Mouse (Mus musculus) megakaryocyte, adult 5-6 weeks (primary cell): ENCODE measurements at regions not wholly inside any gene's neighbourhood (a gene's known extent, or its start where the extent isn't known, plus 50 kb on each side); places are given as distances from the start of the nearest gene placed in this dataset.

Experiments
- ATAC-seq: 2 replicates; pipeline ENCODE4 v1.8.0; 2016; ENCODE audit warnings: mild to moderate bottlenecking, inconsistent platforms; ENCODE audit not compliant: poor library complexity, severe bottlenecking

- no peak for ATAC-seq
Measured at GRCm38 (mm10) chr3:130888587-130888986, 158.4 kb upstream of the Rpl34 start.

DNA sequence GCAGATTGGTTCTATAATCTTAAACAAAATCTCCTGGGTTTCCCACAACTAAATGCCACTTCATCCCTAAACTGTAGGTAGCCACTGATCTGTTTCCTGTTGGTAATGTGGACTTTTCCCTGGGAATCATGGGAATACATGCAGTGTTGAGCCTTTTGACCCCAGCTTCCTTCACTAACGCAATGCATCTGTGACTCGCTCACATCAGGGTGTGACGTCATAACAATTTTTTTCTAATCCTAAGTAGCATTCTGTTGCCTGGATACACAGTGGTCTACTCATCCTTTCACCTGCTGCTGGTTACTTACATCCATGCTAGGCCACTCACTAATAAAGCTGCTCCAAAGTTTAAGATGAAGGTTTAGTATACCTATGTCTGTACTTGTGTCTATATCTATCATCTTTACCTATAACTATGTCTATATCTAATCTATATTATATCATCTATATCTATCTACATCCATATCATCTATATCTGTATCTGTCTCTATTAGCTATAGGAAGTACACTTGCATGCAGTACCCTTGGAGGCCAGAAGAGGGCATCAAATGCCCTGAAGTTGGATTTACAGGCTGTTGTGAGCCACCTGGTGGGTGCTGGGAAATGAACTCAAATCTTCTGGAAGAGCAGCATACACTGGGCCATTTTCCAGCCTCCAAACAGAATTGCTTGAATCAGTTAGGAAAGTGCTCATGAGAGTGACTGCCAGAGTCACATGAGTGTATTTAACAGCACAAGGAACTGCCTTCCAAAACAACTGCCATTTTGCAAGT, 157.5 kb upstream of the Rpl34 start:
- ATAC-seq, result peak; percentile 63

DNA sequence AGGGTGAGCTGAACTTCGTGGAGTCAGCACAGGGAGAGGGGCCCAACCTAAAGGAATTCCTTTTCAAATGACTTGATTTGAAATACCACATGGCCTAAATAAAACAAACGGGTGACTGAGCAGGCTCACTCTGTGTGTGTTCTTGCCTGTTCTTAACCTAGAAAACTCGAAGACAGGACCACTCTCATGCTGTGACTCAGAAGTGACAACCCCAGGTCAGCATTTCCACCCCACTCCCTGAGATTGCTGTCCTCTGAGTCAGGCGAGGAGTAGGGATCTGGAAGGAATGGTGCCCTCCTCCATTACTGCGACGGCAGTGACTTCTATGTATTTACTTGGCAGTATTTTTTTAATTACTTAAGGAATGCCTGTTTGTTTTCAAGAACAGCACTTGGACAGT, 155.8 kb upstream of the Rpl34 start:
- no peak for ATAC-seq

- ATAC-seq, result no peak
Measured at GRCm38 (mm10) chr3:130884393-130884792, 154.2 kb upstream of the Rpl34 start.

DNA sequence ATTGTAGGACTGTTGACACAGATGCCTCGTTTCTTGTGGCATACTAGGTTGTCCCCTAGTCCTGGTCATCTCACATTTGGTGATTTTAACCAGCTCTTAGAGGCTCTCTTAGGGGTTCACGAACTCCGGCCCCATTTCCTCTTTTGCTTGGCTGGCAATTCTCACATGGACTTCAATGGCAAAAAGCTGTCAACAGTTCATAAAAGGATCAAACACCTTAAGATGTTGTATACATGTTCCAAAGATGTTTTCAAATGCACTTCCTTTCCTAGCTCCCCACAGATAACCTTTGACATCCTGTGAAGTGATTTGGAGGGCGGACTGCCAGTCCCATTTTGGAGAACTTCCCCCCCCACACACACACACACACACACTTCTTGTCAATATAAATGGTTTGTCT, 153.7 kb upstream of the Rpl34 start:
- no peak for ATAC-seq

DNA sequence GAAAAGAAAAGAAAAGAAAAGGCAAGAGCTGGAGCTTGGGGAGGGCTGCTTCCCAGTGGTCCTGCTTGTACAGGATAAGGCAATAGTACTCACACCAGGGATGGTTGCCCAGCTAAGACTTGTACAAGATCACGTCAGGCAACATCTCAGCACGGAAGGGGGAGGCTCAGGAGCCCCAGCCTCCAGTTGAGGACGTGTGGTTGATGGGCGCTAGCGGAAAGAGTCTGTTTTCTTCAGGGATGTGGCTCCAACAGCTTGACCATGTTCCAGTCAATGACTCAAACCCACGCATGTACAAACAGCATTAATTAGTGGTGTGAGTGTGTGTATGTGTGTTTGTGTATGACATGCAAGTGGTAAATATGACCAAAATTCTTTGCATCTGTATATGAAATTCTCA, 153.1 kb upstream of the Rpl34 start:
- no peak for ATAC-seq

DNA sequence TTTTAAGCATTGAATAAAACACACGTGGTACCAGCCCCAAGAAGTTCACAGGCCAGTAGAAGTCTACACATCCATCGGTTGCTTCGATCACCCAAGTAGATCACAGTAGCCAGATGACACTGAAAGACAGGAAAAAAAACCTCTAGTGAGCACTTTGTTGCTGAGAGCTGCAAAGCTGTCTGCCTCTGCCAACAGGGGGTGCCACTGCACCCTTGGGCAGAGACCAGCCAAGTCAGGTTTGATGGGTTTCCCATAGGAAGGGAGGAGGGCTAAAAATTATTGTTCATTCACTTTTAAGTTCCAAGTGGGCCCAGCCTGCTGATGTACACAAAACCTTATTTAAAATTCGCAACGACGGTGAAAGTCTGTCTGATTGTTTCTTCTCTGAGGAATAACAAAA, 150.3 kb upstream of the Rpl34 start:
- no peak for ATAC-seq

DNA sequence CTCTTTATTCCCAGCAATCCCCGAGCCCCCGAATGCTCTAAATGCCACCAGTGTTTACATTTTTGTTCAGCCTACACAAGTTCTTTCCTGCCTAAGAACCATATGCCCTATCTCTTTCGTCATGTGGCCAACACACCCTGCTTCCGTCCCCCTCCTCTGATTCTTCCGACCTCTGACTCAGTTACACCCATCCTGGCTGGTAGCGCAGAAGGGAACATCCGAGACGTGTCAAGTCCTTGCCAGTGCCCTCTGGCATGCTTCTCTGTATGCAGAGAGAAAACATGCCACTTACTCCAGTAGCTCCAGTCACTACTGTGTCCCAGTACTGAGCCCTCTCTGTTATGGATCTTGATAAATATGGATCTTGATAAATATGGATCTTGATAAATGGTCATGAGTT, 149.3 kb upstream of the Rpl34 start:
- ATAC-seq, result no peak

DNA sequence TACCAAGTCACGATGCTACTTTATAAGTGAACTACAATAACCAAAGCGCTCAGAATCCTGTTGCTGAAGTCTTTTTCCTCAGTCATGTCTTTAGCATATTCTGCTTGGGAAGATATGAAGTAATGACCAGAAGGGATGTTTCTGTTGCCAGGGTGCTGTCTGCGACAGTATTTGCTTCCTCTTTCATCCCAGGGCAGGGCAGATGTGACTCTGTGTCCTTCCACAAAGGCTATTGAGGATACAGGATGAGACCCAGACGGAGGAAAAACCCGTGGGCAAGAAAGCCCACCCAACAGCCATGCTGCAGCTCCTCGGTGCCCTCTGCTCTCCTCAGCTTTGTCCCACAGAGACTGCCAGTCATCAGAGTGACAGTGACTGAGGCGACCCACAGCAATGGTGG, 148.6 kb upstream of the Rpl34 start:
- ATAC-seq, result peak; percentile 78

GRCm38 (mm10) chr3:130877981-130878380, 147.8 kb upstream of the Rpl34 start:
- no peak for ATAC-seq

GRCm38 (mm10) chr3:130873745-130874144, 143.5 kb upstream of the Rpl34 start:
- ATAC-seq, result peak; percentile 98

DNA sequence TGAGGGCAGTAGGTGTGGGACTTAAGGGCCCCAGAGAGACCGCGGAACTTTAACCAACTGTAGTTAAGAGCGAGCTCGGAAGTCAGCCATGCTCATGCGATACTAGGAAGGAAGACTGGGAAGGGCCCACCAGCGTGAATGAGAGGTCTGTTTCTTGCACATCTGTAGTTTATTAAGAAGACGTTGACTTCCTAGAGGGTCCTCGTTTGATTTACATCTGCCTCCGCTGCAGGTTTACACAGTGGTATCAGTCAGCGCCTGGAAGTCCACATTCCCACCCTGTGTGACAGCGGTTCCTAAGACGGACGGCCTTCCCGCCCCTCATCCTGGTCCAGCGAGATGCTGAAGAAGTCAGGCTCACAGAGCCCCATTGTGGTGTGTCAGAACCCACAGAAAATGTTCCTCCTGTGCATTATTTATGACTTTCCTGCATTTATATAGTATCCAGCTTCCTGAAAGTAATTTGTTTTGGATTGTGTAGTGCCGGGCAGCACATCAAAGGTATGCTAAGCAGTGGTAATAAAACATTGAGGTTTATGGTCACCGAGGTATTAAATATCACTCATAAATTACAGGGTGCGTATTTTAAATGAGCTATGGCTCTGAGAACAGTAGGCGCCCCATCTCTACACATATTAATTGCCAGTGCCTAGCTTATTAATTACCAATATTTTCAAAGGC, 136.9 kb upstream of the Rpl34 start:
- no peak for ATAC-seq

DNA sequence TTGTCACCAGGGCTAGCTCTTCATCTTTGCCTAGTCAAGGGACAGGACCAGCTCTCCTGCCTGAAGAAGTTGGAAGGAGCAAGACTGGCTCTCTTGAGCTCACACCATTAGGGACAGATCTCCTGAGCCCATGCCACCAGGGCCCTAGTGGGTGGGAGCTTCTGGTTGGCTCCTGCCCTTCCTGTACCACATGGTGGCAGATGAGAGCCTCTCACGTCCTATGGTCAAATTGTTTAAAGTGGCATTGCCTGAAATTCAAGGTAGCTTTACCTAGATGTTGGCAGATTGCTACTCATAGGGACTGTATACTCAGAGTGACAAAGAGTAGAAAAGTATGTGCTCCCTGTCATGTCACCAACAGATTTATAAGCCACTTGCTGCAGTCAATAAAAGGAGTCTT, 134.6 kb upstream of the Rpl34 start:
- ATAC-seq, result no peak

DNA sequence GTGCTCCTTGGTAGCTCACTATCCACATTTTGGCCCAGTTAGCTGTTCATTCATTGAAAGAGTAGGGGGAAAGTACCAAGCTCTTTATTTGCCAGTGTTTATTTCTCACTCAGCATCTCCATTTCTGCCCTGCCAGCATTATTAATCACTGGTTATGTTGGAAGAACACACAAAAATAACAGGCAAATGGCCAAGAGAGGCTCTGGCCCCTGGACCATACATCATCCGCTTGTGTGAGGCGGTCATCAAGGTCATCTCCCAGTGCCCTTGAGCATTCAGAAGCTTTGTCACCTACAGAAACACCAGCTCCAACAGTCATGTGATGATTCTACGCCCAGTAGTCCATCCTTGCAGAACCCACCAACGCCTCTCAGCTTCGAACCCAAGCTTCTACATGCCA, 133.2 kb upstream of the Rpl34 start:
- ATAC-seq, result no peak

GRCm38 (mm10) chr3:130860315-130860714, 130.1 kb upstream of the Rpl34 start:
- ATAC-seq, result no peak

- no peak for ATAC-seq
Measured at GRCm38 (mm10) chr3:130853866-130854265, 123.7 kb upstream of the Rpl34 start.

- ATAC-seq, result no peak
Measured at GRCm38 (mm10) chr3:130850766-130851308, 120.6 kb upstream of the Rpl34 start.

- no peak for ATAC-seq
Measured at GRCm38 (mm10) chr3:130841755-130842154, 111.6 kb upstream of the Rpl34 start.

DNA sequence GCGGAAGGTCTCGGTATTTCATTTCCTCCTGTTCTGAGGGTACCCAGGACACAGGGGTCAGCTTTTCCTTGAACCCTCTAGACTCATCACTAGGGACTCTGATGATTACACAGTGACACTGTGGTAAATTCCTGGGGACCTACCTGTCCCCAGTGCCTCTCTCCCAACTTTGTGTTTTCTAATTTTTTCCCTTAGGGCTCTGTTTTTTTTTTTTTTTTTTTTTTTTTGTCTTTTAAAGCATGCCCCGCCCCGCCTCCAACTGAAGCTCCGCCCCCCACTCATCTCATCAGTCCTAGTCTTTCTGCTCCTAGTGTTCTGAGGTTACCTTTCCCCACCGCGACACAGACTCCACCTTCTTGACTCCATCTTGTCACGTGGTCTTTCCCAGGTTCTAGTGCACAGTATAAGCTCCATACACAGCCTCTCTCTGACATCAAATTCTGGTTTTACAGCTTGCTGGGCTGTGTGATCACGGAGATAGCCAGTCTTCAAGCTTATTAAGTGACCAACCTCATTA, 109.8 kb upstream of the Rpl34 start:
- no peak for ATAC-seq

DNA sequence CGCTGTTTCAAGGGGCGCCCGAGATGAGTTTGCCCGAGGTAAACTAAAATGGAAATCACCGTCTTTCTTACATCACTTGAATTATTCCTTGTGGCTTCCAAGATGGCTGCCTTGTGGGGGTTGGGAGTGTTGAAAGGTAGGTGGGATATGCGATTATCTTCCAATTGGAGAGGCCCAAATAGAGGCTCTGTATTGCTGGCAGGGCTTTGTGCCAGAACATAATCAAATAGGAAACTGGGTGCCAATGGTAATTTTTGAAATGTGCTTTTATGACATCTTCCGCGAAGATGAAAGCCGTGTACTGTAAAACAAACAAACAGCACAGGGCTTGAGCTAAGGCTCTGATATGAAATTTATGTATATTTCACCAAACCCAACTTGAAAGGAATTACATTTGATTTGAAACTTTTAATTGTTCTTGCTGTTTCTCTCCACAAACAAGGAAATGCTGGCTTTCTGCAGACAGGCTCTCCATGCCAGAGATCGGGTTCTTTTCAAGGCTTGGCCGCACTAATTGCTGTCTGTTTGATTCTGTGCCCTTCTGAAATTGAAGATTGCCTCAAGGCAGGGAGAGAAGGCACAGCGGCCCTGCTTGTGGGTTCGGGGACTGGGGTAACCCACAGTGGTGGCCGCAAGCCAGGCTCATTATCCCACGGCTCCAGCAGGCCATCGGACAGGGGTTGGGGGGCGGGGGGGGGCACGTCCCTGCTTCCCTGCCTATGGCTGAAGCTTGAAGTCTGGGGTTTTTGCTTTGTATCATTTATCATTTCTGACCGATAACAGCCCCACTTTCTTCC, 108.6 kb upstream of the Rpl34 start:
- no peak for ATAC-seq

GRCm38 (mm10) chr3:130833722-130834121, 103.5 kb upstream of the Rpl34 start:
- no peak for ATAC-seq
